Mouse (Mus musculus) G1E (cell line): ENCODE results near the gene Igsf11.

Experiments
- CTCF ChIP-seq: IDR thresholded peaks from 2 replicates; pipeline ENCODE4 v1.5.1; 2012; ENCODE audit warnings: low read depth, low read length, inconsistent platforms, mixed read lengths
- GATA1 ChIP-seq: IDR thresholded peaks from 2 replicates; pipeline ENCODE4 v1.6.1; 2012; ENCODE audit warnings: borderline replicate concordance, low read length, inconsistent platforms, mixed read lengths
- TAL1 ChIP-seq: conservative IDR thresholded peaks from 2 replicates; pipeline ENCODE4 v1.6.1; 2012; ENCODE audit warnings: low read depth, low read length, inconsistent platforms, mixed read lengths

GRCm38 (mm10) chr16:38945581-38945981 lies 53.1 kb downstream of the Igsf11 start:
- no peak for TF ChIP-seq CTCF
- no peak for TF ChIP-seq TAL1
- no peak for TF ChIP-seq GATA1
